Mouse (Mus musculus) neural tube, embryonic 15.5 days (tissue): ENCODE data around the gene Rgl1. TPM values are rescaled to one million over a fixed set of nuclear protein-coding genes. Genes with fewer than 3 reads are reported as not detected.

Experiments used
- ATAC-seq: fragments of 200-750 bp; cut with Nextera tagmentation; 2 replicates; pipeline ENCODE4 v1.8.0; 2017; ENCODE audit warnings: mild to moderate bottlenecking, moderate TSS enrichment, moderate library complexity; ENCODE audit not compliant: low FRiP score
- H3K27ac ChIP-seq: fragments of 300-500 bp; sonication (generic); replicated peaks from 2 replicates; pipeline ENCODE4 v1.5.1; 2015; ENCODE audit warnings: mild to moderate bottlenecking, inconsistent platforms
- H3K27me3 ChIP-seq: fragments of 300-500 bp; sonication (generic); replicated peaks from 2 replicates; pipeline ENCODE4 v1.6.1; 2015; ENCODE audit warnings: inconsistent platforms
- H3K36me3 ChIP-seq: fragments of 300-500 bp; sonication (generic); 2 replicates; pipeline ENCODE4 v1.6.1; 2015; ENCODE audit warnings: inconsistent platforms
- H3K4me1 ChIP-seq: fragments of 300-500 bp; sonication (generic); 2 replicates; pipeline ENCODE4 v1.6.1; 2015; ENCODE audit warnings: inconsistent platforms
- H3K4me2 ChIP-seq: fragments of 300-500 bp; sonication (generic); 2 replicates; pipeline ENCODE4 v1.6.1; 2015; ENCODE audit warnings: inconsistent platforms, mild to moderate bottlenecking, moderate library complexity
- H3K4me3 ChIP-seq: fragments of 300-500 bp; sonication (generic); replicated peaks from 2 replicates; pipeline ENCODE4 v1.5.1; 2015; ENCODE audit warnings: mild to moderate bottlenecking, inconsistent platforms
- H3K9ac ChIP-seq: fragments of 300-500 bp; sonication (generic); replicated peaks from 2 replicates; pipeline ENCODE4 v1.6.1; 2015; ENCODE audit warnings: mild to moderate bottlenecking, inconsistent platforms
- H3K9me3 ChIP-seq: fragments of 300-500 bp; sonication (generic); replicated peaks from 2 replicates; pipeline ENCODE4 v1.6.1; 2016; ENCODE audit warnings: inconsistent platforms
- WGBS: fragments of 180-500 bp; shearing (Covaris S2); methylation state at CpG from one replicate; pipeline ENCODE4 v1.1.7; 2015; ENCODE audit warnings: mixed read lengths; 5-methylcytosine and 5-hydroxymethylcytosine counted together
- polyA plus RNA-seq: library from polyadenylated mRNA; unstranded; fragments of >200 nt; fragmentation: Nextera tagmentation; extraction: Ambion mirVana; gene quantifications from 2 replicates; pipeline ENCODE4 v1.2.1, GENCODE M21; 2015

Gene Rgl1
- polyA plus RNA-seq, 1 experiment from 2014 or later = 18.8 TPM

- ATAC-seq = no peak
- H3K9ac ChIP-seq = no peak overlapping the region
- WGBS = 76% methylated on average over 14 of the region's 14 CpGs
- H3K4me2 ChIP-seq = no peak overlapping the region
- no peaks in the 10 kb centered on the region for H3K27me3 ChIP-seq
- H3K4me3 ChIP-seq = no peak overlapping the region
- H3K9me3 ChIP-seq = no peaks in the 10 kb centered on the region
- no peaks in the 10 kb centered on the region for H3K36me3 ChIP-seq
- peak overlapping the region; percentile 10 for H3K27ac ChIP-seq
- H3K4me1 ChIP-seq = peaks cover 9% of the 10 kb centered on the region; the same call in 1 of the 2 replicates
Measured at GRCm38 (mm10) chr1:152607765-152608164, 158.4 kb downstream of the Rgl1 start.

- no peaks in the 10 kb centered on the region for H3K36me3 ChIP-seq
- no peaks in the 10 kb centered on the region for H3K27me3 ChIP-seq
- H3K9ac ChIP-seq = no peak overlapping the region
- 92% methylated on average over 11 of the region's 11 CpGs for WGBS
- no peak overlapping the region; the same call in 1 of the 2 replicates for H3K27ac ChIP-seq
- H3K4me2 ChIP-seq = no peak overlapping the region
- H3K4me3 ChIP-seq = no peak overlapping the region
- no peaks in the 10 kb centered on the region for H3K9me3 ChIP-seq
- no peak for ATAC-seq
- H3K4me1 ChIP-seq = peaks cover 9% of the 10 kb centered on the region; the same call in 1 of the 2 replicates
Measured at GRCm38 (mm10) chr1:152606727-152607126, 159.4 kb downstream of the Rgl1 start.

DNA sequence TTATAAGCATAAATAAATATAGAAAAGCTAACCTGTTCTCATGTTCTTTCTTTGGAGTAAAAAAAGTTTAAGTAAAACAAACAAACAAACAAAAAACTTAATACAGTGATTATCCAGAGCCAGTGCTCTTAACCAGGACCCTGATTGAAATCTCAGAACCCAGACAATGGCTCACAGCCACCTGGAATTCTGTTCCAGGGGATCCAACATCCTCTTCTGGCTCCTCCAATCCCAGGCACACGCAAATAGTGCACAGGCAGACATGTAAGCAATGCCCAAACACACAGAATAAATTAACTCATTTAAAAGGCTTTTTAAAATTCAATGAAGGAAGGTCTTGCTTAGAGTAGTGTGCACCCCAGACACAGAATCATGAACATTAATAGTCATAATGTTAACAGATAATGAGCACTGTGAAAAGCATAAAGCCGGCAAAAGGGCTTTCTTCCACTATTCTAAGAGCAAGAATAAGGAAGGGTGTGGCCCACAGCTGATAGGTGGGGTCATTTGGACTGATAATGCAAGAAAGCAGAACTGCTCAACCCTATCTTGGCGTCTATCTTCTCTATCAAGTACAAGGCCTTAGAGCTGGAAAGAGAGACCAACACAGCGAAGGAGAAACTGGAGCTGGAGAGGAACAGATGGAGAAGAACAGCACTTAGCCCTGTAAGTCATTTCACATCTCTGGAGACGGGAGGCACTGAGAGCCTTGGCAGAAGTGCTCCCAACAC, 160.1 kb downstream of the Rgl1 start:
- no peak overlapping the region for H3K4me3 ChIP-seq
- no peaks in the 10 kb centered on the region for H3K9me3 ChIP-seq
- WGBS = 81% methylated on average over 5 of the region's 5 CpGs
- H3K4me1 ChIP-seq = peaks cover 9% of the 10 kb centered on the region; the same call in 1 of the 2 replicates
- H3K27ac ChIP-seq = no peak overlapping the region; the same call in 1 of the 2 replicates
- H3K9ac ChIP-seq = no peak overlapping the region
- no peaks in the 10 kb centered on the region for H3K27me3 ChIP-seq
- H3K4me2 ChIP-seq = no peak overlapping the region
- ATAC-seq = no peak
- no peaks in the 10 kb centered on the region for H3K36me3 ChIP-seq

- Histone ChIP-seq H3K27ac (no peak overlapping the region), H3K27me3 (no peaks in the 10 kb centered on the region), H3K4me1 (0 out of 2 replicates have a peak, but pooled peaks cover 5% of the 10 kb centered on the region), H3K9me3 (no peaks in the 10 kb centered on the region), H3K4me2 (no peak overlapping the region), H3K36me3 (no peaks in the 10 kb centered on the region), H3K4me3 (no peak overlapping the region), H3K9ac (no peak overlapping the region)
- WGBS = 69% methylated on average over 6 of the region's 6 CpGs
- ATAC-seq = no peak
Measured at GRCm38 (mm10) chr1:152604147-152604546, 162.0 kb downstream of the Rgl1 start.

GRCm38 (mm10) chr1:152603628-152604027, 162.5 kb downstream of the Rgl1 start:
- 34% methylated on average over 9 of the region's 9 CpGs for WGBS
- no peak overlapping the region for H3K4me3 ChIP-seq
- no peak for ATAC-seq
- H3K4me1 ChIP-seq = peaks cover 5% of the 10 kb centered on the region; the same call in 1 of the 2 replicates
- no peaks in the 10 kb centered on the region for H3K36me3 ChIP-seq
- no peaks in the 10 kb centered on the region for H3K27me3 ChIP-seq
- H3K4me2 ChIP-seq = no peak overlapping the region
- H3K9me3 ChIP-seq = no peaks in the 10 kb centered on the region
- H3K27ac ChIP-seq = no peak overlapping the region
- no peak overlapping the region for H3K9ac ChIP-seq

DNA sequence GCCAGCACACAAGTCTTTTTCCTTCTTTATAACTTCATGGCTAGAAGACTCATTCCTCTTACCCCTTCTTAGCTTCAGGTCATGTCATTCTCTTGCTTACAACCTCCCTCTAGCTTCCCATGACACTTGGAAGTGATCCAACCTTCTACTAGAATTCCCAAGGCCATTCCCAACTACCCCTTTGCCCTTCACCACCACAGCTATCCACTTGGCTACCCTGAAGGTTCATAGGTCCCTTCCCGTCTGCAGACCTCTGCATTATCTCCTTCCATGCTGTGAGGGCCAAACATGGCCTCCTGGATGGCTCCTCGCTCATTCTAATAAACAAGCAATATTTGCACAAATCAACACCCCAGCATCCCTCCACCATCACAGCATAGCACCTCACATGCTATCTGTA, 165.7 kb downstream of the Rgl1 start:
- Histone ChIP-seq H3K4me1 (peaks cover 5% of the 10 kb centered on the region; the same call in 1 of the 2 replicates), H3K36me3 (no peaks in the 10 kb centered on the region), H3K27ac (no peak overlapping the region), H3K9ac (no peak overlapping the region), H3K9me3 (no peaks in the 10 kb centered on the region), H3K27me3 (no peaks in the 10 kb centered on the region), H3K4me3 (no peak overlapping the region), H3K4me2 (no peak overlapping the region)
- ATAC-seq = no peak
- 91% methylated on average over 2 of the region's 2 CpGs for WGBS

DNA sequence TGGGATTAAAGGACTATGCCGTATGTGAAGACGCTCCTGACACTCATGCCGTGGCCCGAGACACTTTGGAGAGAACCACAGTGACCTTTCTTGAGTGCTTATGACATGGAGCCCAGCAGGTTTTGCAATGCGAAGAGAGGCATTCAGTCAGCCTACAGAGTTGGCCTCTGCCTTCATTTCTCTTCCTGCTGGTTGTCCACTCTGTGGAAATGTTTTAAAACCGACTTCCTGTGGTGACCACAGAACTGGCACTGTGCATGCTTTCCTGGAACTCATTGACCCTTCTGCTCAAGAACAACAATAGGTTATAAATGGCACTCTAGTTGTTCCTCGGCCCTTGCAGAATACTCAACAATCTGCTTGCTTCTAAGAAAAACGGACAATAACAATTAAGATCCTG, 166.8 kb downstream of the Rgl1 start:
- 78% methylated on average over 8 of the region's 8 CpGs for WGBS
- ATAC-seq = no peak
- no peak overlapping the region for H3K9ac ChIP-seq
- peaks cover 5% of the 10 kb centered on the region; the same call in 1 of the 2 replicates for H3K4me1 ChIP-seq
- no peak overlapping the region for H3K27ac ChIP-seq
- H3K27me3 ChIP-seq = no peaks in the 10 kb centered on the region
- no peaks in the 10 kb centered on the region for H3K9me3 ChIP-seq
- no peak overlapping the region for H3K4me3 ChIP-seq
- H3K36me3 ChIP-seq = no peaks in the 10 kb centered on the region
- H3K4me2 ChIP-seq = no peak overlapping the region

- H3K27ac ChIP-seq = no peak overlapping the region
- no peak overlapping the region for H3K9ac ChIP-seq
- H3K9me3 ChIP-seq = no peaks in the 10 kb centered on the region
- 82% methylated on average over 5 of the region's 5 CpGs for WGBS
- H3K4me2 ChIP-seq = no peak overlapping the region
- H3K27me3 ChIP-seq = no peaks in the 10 kb centered on the region
- peaks cover 7% of the 10 kb centered on the region; the same call in 1 of the 2 replicates for H3K4me1 ChIP-seq
- no peak overlapping the region for H3K4me3 ChIP-seq
- no peak for ATAC-seq
- no peaks in the 10 kb centered on the region for H3K36me3 ChIP-seq
Measured at GRCm38 (mm10) chr1:152594690-152595089, 171.5 kb downstream of the Rgl1 start.

- Histone ChIP-seq H3K9ac (no peak overlapping the region), H3K4me3 (no peak overlapping the region), H3K27me3 (no peaks in the 10 kb centered on the region), H3K4me1 (peaks cover 12% of the 10 kb centered on the region), H3K27ac (no peak overlapping the region), H3K36me3 (no peaks in the 10 kb centered on the region), H3K4me2 (no peak overlapping the region), H3K9me3 (no peaks in the 10 kb centered on the region)
- WGBS = 90% methylated on average over 9 of the region's 9 CpGs
- ATAC-seq = no peak
Measured at GRCm38 (mm10) chr1:152593831-152594549, 172.2 kb downstream of the Rgl1 start.

- Histone ChIP-seq H3K4me3 (no peak overlapping the region), H3K4me1 (peaks cover 13% of the 10 kb centered on the region), H3K9ac (no peak overlapping the region), H3K27me3 (no peaks in the 10 kb centered on the region), H3K36me3 (no peaks in the 10 kb centered on the region), H3K27ac (no peak overlapping the region), H3K4me2 (no peak overlapping the region), H3K9me3 (no peaks in the 10 kb centered on the region)
- WGBS = 95% methylated on average over 7 of the region's 7 CpGs
- no peak for ATAC-seq
Measured at GRCm38 (mm10) chr1:152593382-152593781, 172.8 kb downstream of the Rgl1 start.

DNA sequence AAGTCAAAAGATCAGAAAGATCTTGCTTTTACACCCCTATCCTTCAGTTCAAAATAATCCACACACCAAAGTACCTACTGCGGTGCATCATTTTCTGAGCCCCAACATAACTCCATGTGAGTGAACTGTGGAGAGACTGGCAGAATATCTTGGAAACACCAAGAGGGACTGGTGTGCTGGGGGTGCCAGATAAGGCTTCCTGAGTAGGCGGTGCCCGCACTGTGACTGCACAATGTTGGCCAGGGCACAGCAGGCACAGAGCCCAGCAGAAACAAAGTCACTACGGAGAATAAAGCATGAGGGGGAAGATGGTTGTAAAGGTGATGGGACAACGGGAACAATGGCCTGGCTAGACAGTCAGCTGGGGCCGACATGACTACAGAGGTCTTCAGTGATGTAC, 173.5 kb downstream of the Rgl1 start:
- H3K9me3 ChIP-seq = no peaks in the 10 kb centered on the region
- H3K27me3 ChIP-seq = no peaks in the 10 kb centered on the region
- no peak overlapping the region for H3K27ac ChIP-seq
- H3K4me3 ChIP-seq = no peak overlapping the region
- H3K9ac ChIP-seq = no peak overlapping the region
- 74% methylated on average over 6 of the region's 6 CpGs for WGBS
- no peak overlapping the region for H3K4me2 ChIP-seq
- peaks cover 18% of the 10 kb centered on the region for H3K4me1 ChIP-seq
- no peak for ATAC-seq
- no peaks in the 10 kb centered on the region for H3K36me3 ChIP-seq
